Mouse (Mus musculus): Measurements from ENCODE around the gene Adgrf5. TPM values are rescaled to one million over a fixed set of nuclear protein-coding genes. Genes with fewer than 3 reads are reported as not detected.

Adgrf5 gene
- polyA plus RNA-seq, 1 experiment = 19.0 TPM

DNA sequence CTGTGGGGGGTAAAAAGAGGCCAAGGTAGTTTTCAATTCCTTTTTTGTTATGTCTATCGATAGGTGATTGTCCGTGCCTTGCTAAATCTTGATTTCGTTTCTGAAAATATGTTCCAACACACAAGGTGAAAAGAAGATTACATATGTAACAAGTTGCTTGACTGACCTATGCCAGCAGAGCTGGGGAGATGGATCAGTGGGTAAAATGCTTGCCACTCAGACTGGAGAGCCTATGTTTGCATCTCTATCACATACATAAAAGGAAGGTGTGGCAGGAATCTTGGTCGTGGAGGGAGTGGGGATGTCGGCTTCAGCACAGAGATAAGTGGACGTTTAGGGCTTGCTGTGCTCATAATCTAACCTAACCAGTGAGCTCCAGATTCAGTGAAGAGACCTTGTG lies 3.7 kb downstream of the Adgrf5 start:
- WGBS = 72% methylated on average over 6 of the region's 6 CpGs
- Histone ChIP-seq H3K27ac (ENCODE audit: insufficient read depth, low read length) (no peak overlapping the region), H3K4me3 (replicated peaks; ENCODE audit: insufficient read depth, low read depth, low read length) (no peak overlapping the region), H3K4me1 (ENCODE audit: control insufficient read depth, insufficient read depth, low read length) (no peaks in the 10 kb centered on the region), H3K27me3 (ENCODE audit: control insufficient read depth, insufficient read depth, low read length) (no peaks in the 10 kb centered on the region)
- TF ChIP-seq POLR2A (IDR thresholded peaks at IDR 0.05; ENCODE audit: borderline replicate concordance, insufficient read depth, low read length) (no peak), CTCF (IDR thresholded peaks at IDR 0.05; ENCODE audit: borderline replicate concordance, insufficient read depth, low read depth, low read length) (no peak)
- DNase-seq = no peak

DNA sequence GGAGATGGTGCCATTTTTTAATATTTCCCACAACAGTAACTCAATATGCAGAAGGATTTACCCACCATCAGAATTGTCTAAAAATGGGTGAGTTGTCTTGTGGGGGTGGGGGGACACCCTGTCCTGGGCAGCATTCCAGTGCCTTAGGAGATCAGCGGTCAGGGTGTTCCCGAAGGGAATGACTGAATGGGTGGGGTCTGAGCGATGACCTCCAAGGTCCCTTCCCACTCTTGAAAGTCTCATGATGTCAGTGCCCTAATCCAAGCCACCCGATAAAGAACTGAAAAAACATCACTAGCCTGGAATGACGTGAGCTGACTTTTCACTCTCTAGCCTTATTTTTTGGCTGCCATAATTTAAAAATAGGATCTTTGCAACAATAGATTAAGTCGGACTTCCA lies 5.0 kb downstream of the Adgrf5 start:
- TF ChIP-seq CTCF (IDR thresholded peaks at IDR 0.05; ENCODE audit: borderline replicate concordance, insufficient read depth, low read depth, low read length) (no peak), POLR2A (IDR thresholded peaks at IDR 0.05; ENCODE audit: borderline replicate concordance, insufficient read depth, low read length) (no peak)
- Histone ChIP-seq H3K4me1 (ENCODE audit: control insufficient read depth, insufficient read depth, low read length) (no peaks in the 10 kb centered on the region), H3K27me3 (ENCODE audit: control insufficient read depth, insufficient read depth, low read length) (no peaks in the 10 kb centered on the region), H3K4me3 (replicated peaks; ENCODE audit: insufficient read depth, low read depth, low read length) (no peak overlapping the region), H3K27ac (ENCODE audit: insufficient read depth, low read length) (no peak overlapping the region)
- 78% methylated on average over 6 of the region's 6 CpGs for WGBS
- DNase-seq = no peak

DNA sequence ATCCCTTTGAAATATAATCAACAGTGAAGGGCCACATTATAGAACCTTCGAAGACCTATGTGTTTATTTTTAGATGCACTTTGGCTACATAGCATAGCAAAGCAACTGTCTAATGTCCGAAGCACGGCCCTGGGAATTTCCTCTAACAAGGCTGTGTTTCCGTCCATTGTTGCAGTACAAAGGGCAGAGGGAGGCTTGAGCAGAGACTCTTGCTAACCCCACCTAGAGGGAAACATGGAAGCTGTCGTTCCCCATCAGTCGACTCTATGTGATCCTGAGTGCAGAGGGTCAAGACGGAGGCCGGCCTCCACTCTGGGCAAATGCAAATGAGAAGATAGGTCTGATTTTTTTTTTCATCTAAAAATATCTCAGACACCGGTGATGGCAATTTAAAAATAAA lies 6.2 kb downstream of the Adgrf5 start:
- H3K27ac ChIP-seq (ENCODE audit: insufficient read depth, low read length) = no peak overlapping the region
- DNase-seq = no peak
- WGBS = 64% methylated on average over 9 of the region's 9 CpGs
- H3K4me3 ChIP-seq (replicated peaks; ENCODE audit: insufficient read depth, low read depth, low read length) = no peak overlapping the region
- TF ChIP-seq CTCF (IDR thresholded peaks at IDR 0.05; ENCODE audit: borderline replicate concordance, insufficient read depth, low read depth, low read length) (no peak), POLR2A (IDR thresholded peaks at IDR 0.05; ENCODE audit: borderline replicate concordance, insufficient read depth, low read length) (no peak)
- H3K4me1 ChIP-seq (ENCODE audit: control insufficient read depth, insufficient read depth, low read length) = no peaks in the 10 kb centered on the region
- no peaks in the 10 kb centered on the region for H3K27me3 ChIP-seq (ENCODE audit: control insufficient read depth, insufficient read depth, low read length)

DNA sequence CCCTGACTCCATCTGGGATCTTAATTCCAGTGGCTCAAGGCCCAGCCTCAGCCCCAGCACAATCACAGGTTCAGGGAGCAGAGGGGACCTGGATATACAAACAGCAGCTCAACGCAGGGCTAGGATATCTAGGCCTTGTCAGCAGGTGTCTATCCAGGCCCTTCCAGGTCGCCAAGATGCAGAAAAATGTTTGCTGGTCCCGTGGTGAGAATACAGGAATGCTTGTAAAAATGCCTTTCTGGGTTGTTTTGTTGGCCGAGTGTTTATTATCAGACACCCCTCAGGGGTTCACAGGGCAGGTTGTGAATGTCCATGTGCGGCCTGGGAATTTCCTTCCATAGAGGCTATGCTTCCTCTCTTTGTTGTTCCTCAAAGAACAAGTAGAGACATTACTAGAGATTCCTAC lies 7.9 kb downstream of the Adgrf5 start:
- WGBS = 65% methylated on average over 5 of the region's 5 CpGs
- Histone ChIP-seq H3K27ac (ENCODE audit: insufficient read depth, low read length) (no peak overlapping the region), H3K27me3 (ENCODE audit: control insufficient read depth, insufficient read depth, low read length) (no peaks in the 10 kb centered on the region), H3K4me1 (ENCODE audit: control insufficient read depth, insufficient read depth, low read length) (no peaks in the 10 kb centered on the region), H3K4me3 (replicated peaks; ENCODE audit: insufficient read depth, low read depth, low read length) (no peak overlapping the region)
- DNase-seq = peak in 1 of 2 experiments; percentile 2
- TF ChIP-seq POLR2A (IDR thresholded peaks at IDR 0.05; ENCODE audit: borderline replicate concordance, insufficient read depth, low read length) (no peak), CTCF (IDR thresholded peaks at IDR 0.05; ENCODE audit: borderline replicate concordance, insufficient read depth, low read depth, low read length) (no peak)

DNA sequence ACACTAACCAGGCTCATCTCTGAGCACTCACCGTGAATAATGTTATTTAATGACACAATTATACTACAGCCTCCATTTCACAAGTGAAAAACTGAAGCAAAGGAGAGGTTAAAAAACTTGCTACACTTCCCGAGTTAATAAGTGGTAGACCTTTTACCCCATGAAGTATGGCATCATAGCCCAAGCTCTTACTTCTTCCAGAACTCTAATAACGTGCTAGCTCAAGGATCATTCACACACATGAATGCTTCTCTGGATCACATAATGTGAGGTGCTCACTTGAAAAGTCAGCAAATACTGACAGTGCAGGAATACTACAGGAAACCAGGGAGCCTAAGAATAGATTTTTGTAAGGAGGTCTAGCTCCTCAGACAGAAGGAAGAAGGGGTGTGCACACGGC lies 12.4 kb downstream of the Adgrf5 start:
- H3K27ac ChIP-seq (ENCODE audit: insufficient read depth, low read length) = no peak overlapping the region
- H3K27me3 ChIP-seq (ENCODE audit: control insufficient read depth, insufficient read depth, low read length) = no peaks in the 10 kb centered on the region
- no peak overlapping the region for H3K4me3 ChIP-seq (replicated peaks; ENCODE audit: insufficient read depth, low read depth, low read length)
- no peak for TF ChIP-seq POLR2A (IDR thresholded peaks at IDR 0.05; ENCODE audit: borderline replicate concordance, insufficient read depth, low read length)
- TF ChIP-seq CTCF (IDR thresholded peaks at IDR 0.05; ENCODE audit: borderline replicate concordance, insufficient read depth, low read depth, low read length) = no peak
- H3K4me1 ChIP-seq (ENCODE audit: control insufficient read depth, insufficient read depth, low read length) = no peaks in the 10 kb centered on the region
- DNase-seq = no peak
- WGBS = 74% methylated on average over 4 of the region's 4 CpGs

DNA sequence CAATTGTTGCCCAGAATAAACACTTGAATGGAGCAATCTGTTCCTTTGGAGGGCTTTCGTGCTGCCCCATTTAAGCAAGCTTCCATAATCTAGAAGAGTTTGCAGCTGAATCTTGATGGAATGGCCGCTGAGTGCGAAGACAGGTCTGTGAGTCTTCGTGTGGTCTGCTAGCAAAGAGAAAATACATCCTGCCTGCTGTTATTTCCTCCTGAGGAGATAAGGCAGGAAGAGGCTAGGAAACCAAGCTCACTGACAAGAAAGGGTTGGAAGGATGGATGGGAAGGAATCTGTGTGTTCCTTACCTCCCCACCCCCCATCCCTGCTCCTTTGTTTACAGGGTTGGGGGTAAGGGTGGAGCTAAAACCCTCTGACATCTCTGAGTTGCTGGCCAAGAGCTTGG lies 13.8 kb downstream of the Adgrf5 start:
- no peaks in the 10 kb centered on the region for H3K4me1 ChIP-seq (ENCODE audit: control insufficient read depth, insufficient read depth, low read length)
- H3K4me3 ChIP-seq (replicated peaks; ENCODE audit: insufficient read depth, low read depth, low read length) = no peak overlapping the region
- no peaks in the 10 kb centered on the region for H3K27me3 ChIP-seq (ENCODE audit: control insufficient read depth, insufficient read depth, low read length)
- 68% methylated on average over 4 of the region's 4 CpGs for WGBS
- TF ChIP-seq CTCF (IDR thresholded peaks at IDR 0.05; ENCODE audit: borderline replicate concordance, insufficient read depth, low read depth, low read length) (no peak), POLR2A (IDR thresholded peaks at IDR 0.05; ENCODE audit: borderline replicate concordance, insufficient read depth, low read length) (no peak)
- DNase-seq = no peak
- peak overlapping the region; percentile 39; the same call in 1 of the 2 replicates for H3K27ac ChIP-seq (ENCODE audit: insufficient read depth, low read length)

DNA sequence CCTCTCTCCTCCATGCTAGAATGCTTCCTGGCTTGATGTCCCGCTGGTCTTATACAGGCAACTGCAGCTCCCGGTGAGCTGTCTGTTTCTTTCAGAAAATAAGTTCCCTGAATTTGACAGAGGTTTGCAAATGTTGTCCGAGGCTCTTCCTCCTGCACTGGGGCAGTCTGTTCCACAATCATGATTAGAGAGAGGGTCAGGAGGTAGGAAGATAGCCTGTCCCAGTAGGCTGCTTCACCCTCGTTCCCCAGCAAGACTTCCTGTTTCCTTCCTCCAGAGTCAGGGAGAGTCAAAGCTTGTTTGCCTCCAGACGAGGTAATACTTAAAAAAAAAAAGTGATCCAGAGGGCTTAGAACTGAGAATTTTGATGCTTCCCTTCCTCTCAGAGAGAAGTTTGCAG lies 16.3 kb downstream of the Adgrf5 start:
- Histone ChIP-seq H3K27me3 (ENCODE audit: control insufficient read depth, insufficient read depth, low read length) (no peaks in the 10 kb centered on the region), H3K4me3 (replicated peaks; ENCODE audit: insufficient read depth, low read depth, low read length) (no peak overlapping the region), H3K4me1 (ENCODE audit: control insufficient read depth, insufficient read depth, low read length) (no peaks in the 10 kb centered on the region), H3K27ac (ENCODE audit: insufficient read depth, low read length) (no peak overlapping the region)
- DNase-seq = no peak
- TF ChIP-seq CTCF (IDR thresholded peaks at IDR 0.05; ENCODE audit: borderline replicate concordance, insufficient read depth, low read depth, low read length) = no peak
- no peak for TF ChIP-seq POLR2A (IDR thresholded peaks at IDR 0.05; ENCODE audit: borderline replicate concordance, insufficient read depth, low read length)
- 65% methylated on average over 5 of the region's 5 CpGs for WGBS

DNA sequence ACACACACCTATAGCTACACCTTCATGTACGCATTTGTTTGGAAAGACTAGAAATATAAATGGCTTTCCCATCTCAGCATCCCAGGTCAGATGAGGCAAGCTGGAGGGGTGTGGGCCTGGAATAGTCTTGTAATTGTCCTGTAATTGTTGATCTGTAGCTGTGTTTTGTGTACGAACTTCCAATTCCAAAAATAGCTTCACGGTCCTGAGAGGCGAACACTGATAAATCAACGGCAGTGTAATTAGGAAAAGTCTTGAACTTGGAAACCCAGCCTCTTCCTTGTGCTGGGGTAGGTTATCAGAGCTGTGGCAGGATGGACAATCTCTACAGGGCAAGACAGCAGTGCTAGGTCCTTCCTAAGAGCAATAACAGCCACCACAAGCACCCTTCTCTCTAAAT lies 18.5 kb downstream of the Adgrf5 start:
- Histone ChIP-seq H3K27ac (ENCODE audit: insufficient read depth, low read length) (no peak overlapping the region), H3K4me3 (replicated peaks; ENCODE audit: insufficient read depth, low read depth, low read length) (no peak overlapping the region), H3K27me3 (ENCODE audit: control insufficient read depth, insufficient read depth, low read length) (no peaks in the 10 kb centered on the region), H3K4me1 (ENCODE audit: control insufficient read depth, insufficient read depth, low read length) (no peaks in the 10 kb centered on the region)
- no peak for DNase-seq
- 91% methylated on average over 5 of the region's 5 CpGs for WGBS
- TF ChIP-seq CTCF (IDR thresholded peaks at IDR 0.05; ENCODE audit: borderline replicate concordance, insufficient read depth, low read depth, low read length) (no peak), POLR2A (IDR thresholded peaks at IDR 0.05; ENCODE audit: borderline replicate concordance, insufficient read depth, low read length) (no peak)

All from cerebellum, adult 2 months (tissue).